Mouse (Mus musculus) testis, adult 2 months (tissue): ENCODE results near the gene Mrln.

Source experiments
- CTCF ChIP-seq: fragments of 200-500 bp; IDR thresholded peaks from 2 replicates; pipeline ENCODE4 v1.5.1; 2012; ENCODE audit warnings: low read depth, mild to moderate bottlenecking, inconsistent platforms, low read length, moderate library complexity; ENCODE audit not compliant: control insufficient read depth, insufficient read depth, insufficient replicate concordance
- POLR2A ChIP-seq: fragments of 200-500 bp; IDR thresholded peaks from 2 replicates; pipeline ENCODE4 v1.6.1; 2012; ENCODE audit warnings: low read depth, mild to moderate bottlenecking, inconsistent platforms, low read length, moderate library complexity; ENCODE audit not compliant: control insufficient read depth

- TF ChIP-seq CTCF: no peak
- no peak for TF ChIP-seq POLR2A
Observed at GRCm38 (mm10) chr10:70194283-70194682, 10.2 kb upstream of the Mrln start.
